In genomic region chr12:72976172-72976571, GRCm38 (mm10) we compare ENCODE assay signal across 9 mouse cellular contexts. TPM values are rescaled to one million over a fixed set of nuclear protein-coding genes. Genes with fewer than 3 reads are reported as not detected.
DNase-seq lines count a peak whose midpoint lies in the region; ATAC-seq and TF ChIP-seq lines count a peak whose summit lies in the region.
"Had no signal": no experiment of that assay in that cellular context is flagged by ENCODE, and none has a peak within 500 bp of the region (broad histone marks: within the 10 kb centered on the region; RNA-seq: fewer than 3 reads in every experiment).

No protein-coding gene starts in this region.

- 7% methylated on average over 7 of the region's 7 CpGs for WGBS in lung, embryonic 16.5 days
- 7% methylated on average over 7 of the region's 7 CpGs for whole genome bisulfite sequencing in forebrain, embryonic 14.5 days
- WGBS in limb, embryonic 13.5 days, result 0% methylated on average over 7 of the region's 7 CpGs
- WGBS in stomach, embryonic 14.5 days, result 8% methylated on average over 7 of the region's 7 CpGs

- peak overlapping the region; percentile 22; the same call in 1 of the 2 replicates for H3K4me3 ChIP-seq in lung, embryonic 16.5 days (ENCODE audit: low read length)
- no peak overlapping the region for H3K4me3 ChIP-seq in forebrain, embryonic 14.5 days (ENCODE audit: low read depth, low read length)
- peak overlapping the region; percentile 23 for H3K4me3 ChIP-seq in limb, embryonic 13.5 days
- H3K4me3 ChIP-seq in stomach, embryonic 14.5 days (ENCODE audit: low read depth, low read length), result no peak overlapping the region
- no peak overlapping the region for H3K4me3 ChIP-seq in layer of hippocampus, adult 2 months

- H3K4me2 ChIP-seq in lung, embryonic 16.5 days (ENCODE audit: low read depth, low read length), result peak overlapping the region; percentile 54
- peak overlapping the region; percentile 35 for H3K4me2 ChIP-seq in forebrain, embryonic 14.5 days (ENCODE audit: low read length)
- peak overlapping the region; percentile 57 for H3K4me2 ChIP-seq in limb, embryonic 13.5 days (replicated peaks)
- H3K4me2 ChIP-seq in stomach, embryonic 14.5 days (replicated peaks; ENCODE audit: low read depth, low read length), result peak overlapping the region; percentile 44

- H3K9ac ChIP-seq in lung, embryonic 16.5 days (ENCODE audit: low read length), result peak overlapping the region; percentile 39; the same call in 1 of the 2 replicates
- H3K9ac ChIP-seq in forebrain, embryonic 14.5 days (ENCODE audit: low read length), result no peak overlapping the region
- no peak overlapping the region for H3K9ac ChIP-seq in limb, embryonic 13.5 days
- H3K9ac ChIP-seq in stomach, embryonic 14.5 days (replicated peaks; ENCODE audit: low read depth, low read length), result no peak overlapping the region

- ATAC-seq in lung, embryonic 16.5 days (ENCODE audit: low read depth), result no peak
- no peak for ATAC-seq in forebrain, embryonic 14.5 days
- ATAC-seq in limb, embryonic 13.5 days (ENCODE audit: low FRiP score, low read depth), result peak; percentile 80
- no peak for ATAC-seq in stomach, embryonic 14.5 days (ENCODE audit: insufficient number of reproducible peaks, insufficient read depth, low FRiP score, low read depth)

- no peak for DNase-seq in lung, postnatal 36 days
- DNase-seq in forebrain, embryonic 14.5 days (ENCODE audit: low spot score), result no peak
- no peak for DNase-seq in layer of hippocampus, adult 2 months (ENCODE audit: low spot score in 2 of 2)
- DNase-seq in gastrocnemius, postnatal 36 days, result no peak
- no peak for DNase-seq in frontal cortex, postnatal 14 days (ENCODE audit: low spot score in 2 of 2)

- H3K27me3 ChIP-seq in lung, embryonic 16.5 days (ENCODE audit: control insufficient read depth, insufficient read depth, low read depth, low read length), result no peaks in the 10 kb centered on the region; the same call in 1 of the 2 replicates
- H3K27me3 ChIP-seq in forebrain, embryonic 14.5 days (replicated peaks; ENCODE audit: control insufficient read depth, insufficient read depth, low read length), result peaks cover 41% of the 10 kb centered on the region
- H3K27me3 ChIP-seq in limb, embryonic 13.5 days, result peaks cover 44% of the 10 kb centered on the region
- no peaks in the 10 kb centered on the region for H3K27me3 ChIP-seq in stomach, embryonic 14.5 days (ENCODE audit: control insufficient read depth, insufficient read depth, low read length)

- H3K36me3 ChIP-seq in lung, embryonic 16.5 days (ENCODE audit: control insufficient read depth, insufficient read depth, low read length), result no peaks in the 10 kb centered on the region
- H3K36me3 ChIP-seq in forebrain, embryonic 14.5 days (ENCODE audit: control insufficient read depth, insufficient read depth, low read length), result no peaks in the 10 kb centered on the region
- no peaks in the 10 kb centered on the region for H3K36me3 ChIP-seq in limb, embryonic 13.5 days
- H3K36me3 ChIP-seq in stomach, embryonic 14.5 days (ENCODE audit: control insufficient read depth, insufficient read depth, low read length), result no peaks in the 10 kb centered on the region

- TF ChIP-seq CTCF in layer of hippocampus, adult 2 months (conservative IDR thresholded peaks at IDR 0.05), result no peak

- H3K27ac ChIP-seq in lung, embryonic 16.5 days (ENCODE audit: low read length), result no peak overlapping the region
- no peak overlapping the region for H3K27ac ChIP-seq in forebrain, embryonic 14.5 days (ENCODE audit: low read depth, low read length)
- H3K27ac ChIP-seq in limb, embryonic 13.5 days, result no peak overlapping the region
- H3K27ac ChIP-seq in stomach, embryonic 14.5 days (ENCODE audit: low read length), result no peak overlapping the region
- H3K27ac ChIP-seq in layer of hippocampus, adult 2 months, result no peak overlapping the region

- H3K4me1 ChIP-seq in lung, embryonic 16.5 days (replicated peaks; ENCODE audit: control insufficient read depth, insufficient read depth, low read length), result peaks cover 5% of the 10 kb centered on the region; the same call in 1 of the 2 replicates
- no peaks in the 10 kb centered on the region for H3K4me1 ChIP-seq in forebrain, embryonic 14.5 days (ENCODE audit: control insufficient read depth, insufficient read depth, low read length)
- peaks cover 22% of the 10 kb centered on the region for H3K4me1 ChIP-seq in limb, embryonic 13.5 days
- no peaks in the 10 kb centered on the region for H3K4me1 ChIP-seq in stomach, embryonic 14.5 days (ENCODE audit: control insufficient read depth, insufficient read depth, low read length)

- intact Hi-C loops in gastrocnemius, postnatal 36 days (cut with DNase I), result loop anchor here (2.0 to 10.0 kb wide), 2 partner anchors 129 to 281 kb away; no protein-coding TSS in a partner anchor

- no peaks in the 10 kb centered on the region for H3K9me3 ChIP-seq in lung, embryonic 16.5 days (ENCODE audit: control insufficient read depth, low read length)
- no peaks in the 10 kb centered on the region for H3K9me3 ChIP-seq in forebrain, embryonic 14.5 days (replicated peaks; ENCODE audit: control insufficient read depth, low read length)
- H3K9me3 ChIP-seq in limb, embryonic 13.5 days, result no peaks in the 10 kb centered on the region
- no peaks in the 10 kb centered on the region for H3K9me3 ChIP-seq in stomach, embryonic 14.5 days (ENCODE audit: control insufficient read depth, low read depth, low read length)

RNA-seq across cellular contexts. Expression of gene 4930447C04Rik, which starts 35.6 kb away (rescaled TPM):
- polyA plus RNA-seq in lung, embryonic 16.5 days (2015; fragmentation: Nextera tagmentation; extraction: Ambion mirVana), result 0.50 and 1.2 TPM in 2 replicates
- polyA plus RNA-seq in forebrain, embryonic 14.5 days (2014; fragmentation: Nextera tagmentation; extraction: Ambion mirVana), result 1.3 and 1.5 TPM in 2 replicates
- 5.6 and 6.2 TPM in 2 replicates for polyA plus RNA-seq in limb, embryonic 13.5 days (2015; fragmentation: Nextera tagmentation; extraction: Ambion mirVana)
- 2.0 and 3.2 TPM in 2 replicates for polyA plus RNA-seq in stomach, embryonic 14.5 days (2014; fragmentation: Nextera tagmentation; extraction: Ambion mirVana)
- total RNA-seq in layer of hippocampus, adult 2 months (2021), result 1 to 10 TPM; 6.1 to 6.5 TPM
- under 1 TPM; 0.35 to 0.48 TPM for total RNA-seq in gastrocnemius, postnatal 36 days (2021)

RNA-seq across cellular contexts. Expression of gene Six6, which starts 36.5 kb away (rescaled TPM):
- not detected in 2 replicates for polyA plus RNA-seq in lung, embryonic 16.5 days (2015; fragmentation: Nextera tagmentation; extraction: Ambion mirVana)
- 1.5 and 1.9 TPM in 2 replicates for polyA plus RNA-seq in forebrain, embryonic 14.5 days (2014; fragmentation: Nextera tagmentation; extraction: Ambion mirVana)
- not detected in 2 replicates for polyA plus RNA-seq in limb, embryonic 13.5 days (2015; fragmentation: Nextera tagmentation; extraction: Ambion mirVana)
- not detected in 2 replicates for polyA plus RNA-seq in stomach, embryonic 14.5 days (2014; fragmentation: Nextera tagmentation; extraction: Ambion mirVana)
- total RNA-seq in layer of hippocampus, adult 2 months (2021), result not detected
- total RNA-seq in gastrocnemius, postnatal 36 days (2021), result not detected
- total RNA-seq: layer of hippocampus, adult 18-20 months had no signal

Comparison
In these comparisons a context has a peak if more than half of its experiments do, and no peak if none do; other contexts are left out.
1. H3K4me3 ChIP-seq: peak in lung, embryonic 16.5 days (single experiment) and limb, embryonic 13.5 days (single experiment); none in forebrain, embryonic 14.5 days (single experiment), stomach, embryonic 14.5 days (single experiment) and layer of hippocampus, adult 2 months (single experiment).
2. Peak in every context shown above with its lines, with median percentiles within 50 percentile points of each other: H3K4me2 ChIP-seq.